Mouse (Mus musculus) layer of hippocampus, adult 9-11 months (tissue): ENCODE results near the gene Ryr2.
"Not testable (repeated sequence)": the region's sequence is repeated elsewhere in the genome, so short reads cannot be mapped to it uniquely, and the experiment has no call there.

Experiments used
- DNase-seq: peaks from one replicate; pipeline ENCODE4 v3.0.0; 2022

Ryr2 gene

GRCm38 (mm10) chr13:12033272-12033671, 73.5 kb downstream of the Ryr2 start:
- DNase-seq = no peak

DNA sequence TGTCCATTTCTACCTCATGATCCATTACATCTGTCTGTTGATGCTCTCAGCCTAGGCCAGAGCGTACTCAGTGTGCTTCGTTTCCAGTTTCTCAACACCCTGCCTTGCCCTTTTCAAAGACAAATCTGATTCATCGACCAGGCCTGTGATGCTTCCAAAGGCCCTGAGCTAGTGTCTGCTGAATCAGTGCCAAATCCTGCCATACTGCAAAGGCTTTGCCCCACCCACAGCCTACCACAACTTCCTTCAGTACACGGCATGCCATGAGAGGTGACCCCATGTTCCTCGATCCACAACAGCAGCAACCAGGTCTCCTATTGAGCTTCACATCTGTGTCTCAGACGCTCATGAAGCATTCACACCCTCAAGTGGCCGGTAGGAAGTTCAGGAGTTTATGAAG, 76.9 kb downstream of the Ryr2 start:
- no peak for DNase-seq

- peak; percentile 65 for DNase-seq
Measured at GRCm38 (mm10) chr13:12029326-12029725, 77.4 kb downstream of the Ryr2 start.

DNA sequence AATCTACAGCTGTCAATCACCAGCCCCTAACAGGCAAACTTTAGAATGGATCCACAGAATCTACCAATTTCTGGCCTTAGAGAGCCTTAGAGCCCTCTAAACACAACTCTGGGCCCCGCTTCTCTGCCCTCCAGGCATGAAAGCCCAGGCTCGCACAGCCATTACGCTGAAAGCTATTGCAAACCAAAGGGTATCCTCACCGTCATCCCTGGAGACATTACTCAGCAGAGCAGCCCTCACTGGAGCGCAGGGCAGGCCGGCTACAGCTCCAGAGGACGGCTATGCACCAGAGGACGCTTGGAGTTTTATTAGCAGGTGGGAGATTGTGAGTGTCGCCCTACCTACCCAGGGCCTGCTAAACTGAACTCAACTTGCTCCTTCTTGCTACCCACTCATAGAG, 88.7 kb downstream of the Ryr2 start:
- DNase-seq = no peak

DNA sequence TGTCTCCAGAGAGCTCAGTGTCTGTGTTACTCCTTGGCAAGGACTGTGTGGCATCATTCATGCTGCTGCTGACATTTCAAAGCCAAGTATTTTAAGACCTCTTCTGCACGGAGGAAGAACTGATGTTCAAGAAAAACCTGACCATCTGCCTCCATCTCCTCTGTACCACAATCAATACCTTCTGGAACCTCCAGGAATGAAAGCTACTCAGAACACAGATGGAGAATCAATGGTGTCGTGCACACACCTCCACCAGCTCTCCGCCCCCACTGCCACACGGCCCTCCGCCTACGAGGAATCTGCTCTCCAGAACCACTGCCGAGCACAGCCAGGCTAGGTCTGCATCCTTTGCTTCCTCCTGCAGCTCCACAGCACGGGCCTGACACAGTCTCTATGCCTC, 92.8 kb downstream of the Ryr2 start:
- peak; percentile 90 for DNase-seq

DNA sequence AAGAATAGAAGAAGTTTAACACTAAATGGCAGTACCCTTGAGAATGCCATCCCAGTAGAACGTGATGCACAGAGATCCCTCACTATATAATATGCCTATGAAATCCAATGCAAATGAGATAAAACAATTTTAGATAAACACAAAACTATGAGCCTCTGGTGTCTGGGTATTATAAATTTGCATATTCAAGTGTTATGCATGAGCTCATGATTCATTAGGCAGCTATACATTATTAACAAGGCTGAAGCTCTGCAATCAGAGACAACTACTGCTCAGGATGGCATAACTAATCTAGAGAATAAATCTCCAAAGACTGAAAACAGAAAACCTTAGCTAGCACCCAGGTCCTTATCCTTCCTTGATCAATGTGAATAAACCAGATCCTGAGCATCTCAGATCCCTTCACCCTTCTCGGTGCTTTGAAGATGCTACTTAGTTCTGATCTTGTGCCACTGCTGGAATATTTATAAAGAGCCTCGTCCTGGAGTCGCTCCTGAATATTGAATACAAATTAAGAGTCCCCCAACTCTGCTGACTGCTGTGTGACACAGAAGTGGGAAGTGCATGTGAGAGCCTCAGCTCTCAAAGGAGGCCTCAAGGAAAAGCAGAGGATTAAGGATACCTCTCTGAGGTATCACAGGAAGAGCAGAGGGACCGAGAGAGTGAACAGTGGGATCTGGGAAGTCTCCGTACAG, 97.6 kb downstream of the Ryr2 start:
- DNase-seq = no peak

- DNase-seq = no peak
Measured at GRCm38 (mm10) chr13:12007579-12007978, 99.2 kb downstream of the Ryr2 start.

DNA sequence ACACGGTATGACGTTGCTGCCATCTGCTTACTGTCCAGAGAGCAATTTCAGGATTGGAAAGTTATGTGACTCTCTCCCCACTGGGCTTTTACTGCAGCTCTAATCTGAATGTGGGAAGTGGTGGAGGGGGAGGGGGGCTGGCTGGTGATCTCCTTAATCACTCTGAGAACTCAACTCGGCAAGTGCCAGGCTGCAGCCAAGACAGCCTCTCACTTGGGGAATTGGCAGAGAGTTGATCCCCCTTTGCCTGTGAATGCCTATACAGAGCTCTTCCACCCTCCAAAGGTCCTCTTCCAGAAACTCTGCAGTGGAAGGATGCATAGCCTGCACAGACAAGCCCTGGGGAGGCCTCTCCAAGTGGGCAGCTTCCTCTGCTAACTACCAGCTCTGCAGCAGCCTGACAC, 104.9 kb downstream of the Ryr2 start:
- DNase-seq = no peak

GRCm38 (mm10) chr13:11999851-12000250, 106.9 kb downstream of the Ryr2 start:
- no peak for DNase-seq

DNA sequence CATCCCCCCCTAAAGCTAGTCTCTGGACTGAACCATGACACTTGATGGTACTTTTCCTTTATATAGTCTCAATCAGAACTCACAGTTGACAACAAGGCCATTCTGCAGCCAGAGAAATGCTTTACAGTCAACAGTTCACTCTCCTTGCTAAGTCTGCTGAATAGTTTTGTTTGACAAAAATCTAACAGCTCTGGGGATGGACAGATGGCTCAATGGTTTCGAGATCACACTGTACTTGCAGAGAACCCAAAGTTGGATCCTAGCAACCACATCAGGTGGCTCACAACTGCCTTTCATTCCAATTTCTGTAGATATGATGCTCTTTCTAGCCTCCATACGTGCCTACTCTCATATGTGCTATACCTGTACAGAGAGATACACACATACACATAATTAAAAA, 109.4 kb downstream of the Ryr2 start:
- DNase-seq = peak; percentile 60

DNA sequence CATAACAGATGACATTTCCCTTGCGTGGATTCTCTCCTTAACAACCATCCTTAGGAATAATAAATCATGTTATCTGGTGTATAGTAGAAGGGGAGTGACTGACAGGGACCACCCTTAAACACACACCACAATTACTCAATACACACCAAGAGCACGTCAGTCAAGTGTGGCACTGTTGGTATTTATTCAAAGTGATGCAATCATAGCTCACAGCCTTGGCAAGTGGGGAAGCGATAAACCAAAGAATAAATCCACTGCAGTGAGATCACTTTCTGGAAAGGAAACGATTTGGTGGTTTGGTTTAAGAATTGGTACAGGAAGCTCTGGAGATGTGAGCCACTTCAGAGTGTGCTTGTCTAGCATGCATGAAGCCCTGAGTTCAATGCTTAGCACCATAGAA, 119.2 kb downstream of the Ryr2 start:
- no peak for DNase-seq

- no peak for DNase-seq
Measured at GRCm38 (mm10) chr13:11985056-11985455, 121.7 kb downstream of the Ryr2 start.

DNA sequence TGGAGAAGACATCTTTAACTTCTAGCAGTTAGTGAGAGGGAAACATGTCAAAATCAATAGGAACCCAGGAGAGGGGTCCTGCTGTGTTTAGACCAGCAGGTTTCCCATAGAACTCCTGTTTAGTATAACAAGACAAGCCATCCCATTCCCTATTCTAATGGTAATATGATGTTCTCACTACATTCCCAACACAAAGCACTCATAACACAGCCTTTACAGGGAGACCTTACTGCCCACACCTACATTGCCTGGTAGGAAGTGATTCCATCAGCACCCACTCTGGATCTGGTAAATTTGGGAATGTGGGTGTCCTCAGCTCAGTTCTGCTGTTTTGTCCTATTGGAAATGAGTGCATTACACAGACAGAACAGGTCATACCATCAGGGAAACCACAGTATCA, 127.7 kb downstream of the Ryr2 start:
- DNase-seq = no peak

GRCm38 (mm10) chr13:11978359-11978758, 128.4 kb downstream of the Ryr2 start:
- DNase-seq = no peak

DNA sequence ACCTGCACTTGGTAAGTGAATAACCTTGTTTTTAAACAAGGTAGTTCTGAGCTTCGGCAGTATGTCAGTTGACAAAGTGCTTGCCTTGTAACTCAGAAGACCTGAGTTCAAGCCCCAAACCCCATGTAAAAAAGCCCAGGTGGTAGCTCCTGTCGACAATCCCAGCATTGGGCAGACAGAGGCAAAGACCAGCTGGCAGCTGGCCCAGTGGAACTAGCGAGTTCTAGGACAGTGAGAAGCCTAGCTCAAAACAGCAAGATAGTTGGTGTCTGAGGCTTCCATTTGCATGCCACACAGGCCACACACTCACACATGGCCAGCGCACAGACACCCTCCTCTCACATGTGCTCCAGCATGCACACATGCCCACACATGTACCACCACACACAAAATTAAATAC, 129.1 kb downstream of the Ryr2 start:
- no peak for DNase-seq

GRCm38 (mm10) chr13:11964391-11964790, 142.4 kb downstream of the Ryr2 start:
- no peak for DNase-seq

DNA sequence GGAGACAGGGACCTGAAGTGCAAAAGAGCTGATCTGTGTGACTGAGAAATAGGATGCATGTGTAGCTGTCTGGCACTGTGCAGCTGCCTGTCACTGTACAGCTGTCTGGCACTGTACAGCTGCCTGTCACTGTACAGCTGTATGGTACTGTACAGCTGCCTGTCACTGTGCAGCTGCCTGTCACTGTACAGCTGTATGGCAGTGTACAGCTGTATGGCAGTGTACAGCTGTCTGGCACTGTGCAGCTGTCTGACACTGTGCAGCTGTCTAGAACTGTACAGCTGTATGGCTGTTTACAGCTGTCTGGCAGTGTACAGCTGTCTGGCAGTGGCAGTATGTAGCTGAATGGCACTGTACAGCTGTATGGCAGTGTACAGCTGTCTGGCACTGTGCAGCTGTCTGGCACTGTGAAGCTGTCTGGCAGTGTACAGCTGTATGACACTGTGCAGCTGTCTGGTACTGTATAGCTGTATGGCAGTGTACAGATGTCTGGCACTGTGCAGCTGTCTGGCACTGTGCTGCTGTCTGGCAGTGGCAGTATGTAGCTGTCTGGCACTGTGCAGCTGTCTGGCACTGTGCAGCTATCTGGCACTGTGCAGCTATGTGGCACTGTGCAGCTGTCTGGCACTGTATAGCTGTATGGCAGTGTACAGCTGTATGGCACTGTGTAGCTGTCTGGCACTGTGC, 147.1 kb downstream of the Ryr2 start:
- no peak for DNase-seq

GRCm38 (mm10) chr13:11958854-11959253, 147.9 kb downstream of the Ryr2 start:
- no peak for DNase-seq

DNA sequence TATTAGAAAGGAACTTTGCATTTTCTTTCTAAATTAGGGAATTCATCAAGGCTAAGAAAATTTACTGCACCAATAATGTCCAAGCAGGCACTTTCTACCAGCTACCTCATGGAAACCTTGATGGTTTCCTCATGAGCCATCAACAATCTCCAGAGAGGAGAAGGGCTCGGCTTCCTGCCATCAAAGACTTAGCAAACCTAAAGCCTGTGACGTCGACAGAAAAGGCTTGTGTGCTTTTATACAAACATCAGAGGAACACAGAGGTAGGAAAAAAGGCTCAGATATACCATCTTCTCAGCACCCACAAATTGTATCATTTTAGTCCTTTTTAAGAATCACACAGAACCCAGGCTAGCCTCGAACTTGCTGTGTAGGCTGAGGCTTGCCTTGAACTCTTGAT, 148.5 kb downstream of the Ryr2 start:
- DNase-seq = no peak

- DNase-seq = no peak
Measured at GRCm38 (mm10) chr13:11951951-11952350, 154.8 kb downstream of the Ryr2 start.

DNA sequence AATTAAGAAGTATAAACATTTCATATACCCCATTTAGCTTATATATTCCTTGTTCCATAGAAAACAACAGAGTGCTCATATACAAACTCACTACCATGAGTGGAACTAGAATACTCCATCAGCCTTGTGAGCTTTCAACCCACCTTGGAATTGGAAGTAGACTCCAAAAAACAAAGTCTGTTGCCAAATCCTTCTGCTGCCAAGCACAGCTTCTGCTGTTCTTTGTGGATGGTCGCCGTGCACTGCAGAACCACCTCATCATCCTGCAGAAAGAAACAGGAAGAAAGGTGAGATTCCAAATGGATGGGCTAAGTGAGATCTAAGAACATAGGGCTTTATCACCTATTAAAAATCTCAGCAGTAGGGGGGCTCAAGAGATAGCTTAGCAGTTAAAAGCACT, 161.0 kb downstream of the Ryr2 start:
- DNase-seq = peak; percentile 15

- no peak for DNase-seq
Measured at GRCm38 (mm10) chr13:11941724-11942123, 165.0 kb downstream of the Ryr2 start.

DNA sequence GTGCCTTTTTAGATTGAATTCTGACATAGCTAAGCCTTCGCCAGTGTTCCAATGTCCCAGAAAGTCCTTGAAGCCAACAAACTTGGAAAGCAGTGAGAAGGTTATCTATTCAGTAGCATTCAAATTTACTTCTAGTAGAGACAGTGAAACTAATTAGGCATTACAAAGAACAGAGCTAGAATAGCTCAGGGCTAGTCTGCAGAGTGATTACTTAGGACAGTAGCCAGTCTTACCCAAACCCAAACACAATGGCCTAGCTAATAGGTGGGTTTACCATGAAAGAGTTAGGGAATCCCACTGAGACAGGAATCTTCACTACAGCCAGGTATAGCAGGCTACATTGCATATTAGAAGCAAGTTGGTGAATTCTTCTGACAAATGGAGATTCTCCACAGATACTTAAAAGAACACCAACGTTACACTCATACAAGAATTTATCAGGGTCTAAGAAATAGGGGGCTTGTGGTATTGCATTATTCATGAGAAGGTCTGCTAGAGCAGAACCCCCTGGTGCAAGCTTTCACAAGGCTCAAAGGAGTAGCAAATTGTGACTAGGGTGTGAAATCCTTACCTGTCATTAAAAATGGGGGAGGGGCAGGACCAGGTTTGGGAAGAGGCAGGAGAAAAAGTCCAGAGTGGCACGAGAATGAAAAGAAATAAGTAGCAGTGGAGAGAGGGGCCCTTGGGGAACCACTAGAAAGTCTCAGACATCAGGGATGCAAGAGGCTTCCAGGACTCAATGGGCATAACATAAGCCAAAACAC, 172.3 kb downstream of the Ryr2 start:
- not testable (repeated sequence) for DNase-seq

GRCm38 (mm10) chr13:11933334-11933733, 173.4 kb downstream of the Ryr2 start:
- DNase-seq = no peak
